In the genomic region with DNA sequence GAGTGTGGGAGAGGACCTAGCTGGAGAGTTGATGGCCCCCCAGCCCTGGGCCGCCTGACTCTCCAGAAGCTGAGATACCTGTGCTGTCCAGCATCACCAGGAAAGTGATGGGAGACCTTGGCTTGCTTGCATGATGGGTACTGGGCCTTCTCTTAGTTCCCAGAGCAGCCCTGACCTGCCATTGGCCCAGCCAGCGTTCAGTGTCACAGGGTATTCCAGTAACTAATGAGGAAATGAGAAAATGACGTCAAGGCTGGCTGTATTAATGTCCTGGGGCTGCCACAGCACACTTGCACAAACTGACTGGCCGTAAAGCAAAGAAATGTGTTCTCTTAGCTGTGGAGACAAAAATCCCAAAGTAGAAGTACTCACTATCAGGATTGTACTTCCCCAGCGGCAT, we compare ENCODE assay signal across 21 mouse cellular contexts.
DNase-seq lines count a peak whose midpoint lies in the region; ATAC-seq and TF ChIP-seq lines count a peak whose summit lies in the region.
"Had no signal": no experiment of that assay in that cellular context is flagged by ENCODE, and none has a peak within 500 bp of the region (broad histone marks: within the 10 kb centered on the region; RNA-seq: fewer than 3 reads in every experiment).

No protein-coding gene starts in this region.

- no peaks in the 10 kb centered on the region for H3K27me3 ChIP-seq in heart, embryonic 12.5 days (replicated peaks)
- no peaks in the 10 kb centered on the region for H3K27me3 ChIP-seq in CH12.LX (replicated peaks)
- H3K27me3 ChIP-seq: embryonic facial prominence, embryonic 12.5 days; forebrain, embryonic 13.5 days; forebrain, embryonic 15.5 days had no signal

- WGBS in heart, embryonic 12.5 days, result 71% methylated on average over 5 of the region's 5 CpGs

- no peaks in the 10 kb centered on the region for H3K79me2 ChIP-seq in CH12.LX (replicated peaks; ENCODE audit: control insufficient read depth, extremely low read depth, insufficient read depth, poor library complexity, severe bottlenecking)

- dilution Hi-C loops in CH12.LX (cut with MboI; ENCODE audit: extremely low pct_ligation_motif_present, extremely low pct_unique_long_range_greater_than_20kb, low sequenced_read_pairs), result no loop called here

- no peak for TF ChIP-seq EP300 in CH12.LX (IDR thresholded peaks at IDR 0.05; ENCODE audit: low read length)

- H3K9ac ChIP-seq in heart, embryonic 12.5 days, result no peak overlapping the region
- H3K9ac ChIP-seq in CH12.LX (ENCODE audit: insufficient read depth, low read depth), result no peak overlapping the region
- H3K9ac ChIP-seq: embryonic facial prominence, embryonic 12.5 days; forebrain, embryonic 13.5 days; forebrain, embryonic 15.5 days; forebrain, postnatal 0 days had no signal

- TF ChIP-seq POLR2A in CH12.LX (IDR thresholded peaks at IDR 0.05; ENCODE audit: low read depth, low read length), result no peak

- intact Hi-C loops in left cerebral cortex, adult 2 months (cut with DNase I), result no loop called here

- H3K4me3 ChIP-seq in heart, embryonic 12.5 days, result no peak overlapping the region
- no peak overlapping the region for H3K4me3 ChIP-seq in CH12.LX (replicated peaks in 1 of 3; ENCODE audit: low read depth in 2 of 3, low read length in 2 of 3, poor library complexity in 1 of 3)
- no peak overlapping the region for H3K4me3 ChIP-seq in left cerebral cortex, adult 2 months
- H3K4me3 ChIP-seq: embryonic facial prominence, embryonic 10.5 days; embryonic facial prominence, embryonic 12.5 days; forebrain, embryonic 13.5 days; forebrain, embryonic 15.5 days had no signal

- DNase-seq in heart, adult 11 months, result peak; percentile 91
- DNase-seq in CH12.LX (ENCODE audit: extremely low read depth), result peak; percentile 33
- DNase-seq in kidney, adult 9 months, result no peak
- DNase-seq in left cerebral cortex, adult 2 months (ENCODE audit: extremely low spot score in 1 of 2, low spot score in 2 of 2), result no peak
- DNase-seq: adrenal gland, adult 2 months; adrenal gland, postnatal 10 days; adrenal gland, postnatal 25 days; B cell, adult 2 months; cerebellum, adult 11 months; cerebellum, adult 18-20 months; cerebellum, adult 8-10 months; cerebellum, postnatal 10 days; cerebellum, postnatal 25 days; forebrain, postnatal 0 days had no signal

- no peaks in the 10 kb centered on the region for H3K36me3 ChIP-seq in heart, embryonic 12.5 days
- no peaks in the 10 kb centered on the region for H3K36me3 ChIP-seq in CH12.LX (replicated peaks in 1 of 2; ENCODE audit: control insufficient read depth in 1 of 2, insufficient read depth in 1 of 2, low read length in 1 of 2)
- H3K36me3 ChIP-seq: embryonic facial prominence, embryonic 10.5 days; embryonic facial prominence, embryonic 12.5 days; forebrain, embryonic 15.5 days had no signal

- TF ChIP-seq CTCF in CH12.LX (conservative IDR thresholded peaks at IDR 0.05 in 1 of 2, IDR thresholded peaks at IDR 0.05 in 1 of 2; ENCODE audit: low read depth in 2 of 2, low read length in 2 of 2), result no peak
- TF ChIP-seq CTCF in left cerebral cortex, adult 2 months (IDR thresholded peaks at IDR 0.05), result no peak

- in situ Hi-C loops in CH12.LX (cut with MboI; ENCODE audit: low pct_ligation_motif_present, low pct_unique_long_range_greater_than_20kb, low sequenced_read_pairs), result no loop called here

- H3K27ac ChIP-seq in heart, embryonic 12.5 days (ENCODE audit: poor library complexity, severe bottlenecking), result no peak overlapping the region
- no peak overlapping the region for H3K27ac ChIP-seq in CH12.LX (ENCODE audit: insufficient read depth, low read depth)
- H3K27ac ChIP-seq in left cerebral cortex, adult 2 months, result no peak overlapping the region
- H3K27ac ChIP-seq: embryonic facial prominence, embryonic 10.5 days; embryonic facial prominence, embryonic 12.5 days; forebrain, embryonic 13.5 days; forebrain, embryonic 15.5 days had no signal

- ATAC-seq in heart, embryonic 12.5 days (ENCODE audit: insufficient number of reproducible peaks, low FRiP score), result no peak
- peak; percentile 59 for ATAC-seq in monocyte, adult 5-6 weeks (replicated peaks; ENCODE audit: insufficient number of reproducible peaks, low FRiP score, low TSS enrichment, poor library complexity, severe bottlenecking)
- ATAC-seq: CD4-positive, CD25-positive, alpha-beta regulatory T cell, adult 4 months; forebrain, embryonic 13.5 days; forebrain, embryonic 15.5 days; forebrain, postnatal 0 days had no signal

- no peak overlapping the region for H3K4me2 ChIP-seq in heart, embryonic 12.5 days
- H3K4me2 ChIP-seq in CH12.LX (ENCODE audit: insufficient read depth, low read depth, poor library complexity, severe bottlenecking), result no peak overlapping the region
- H3K4me2 ChIP-seq: embryonic facial prominence, embryonic 12.5 days; forebrain, embryonic 13.5 days; forebrain, embryonic 15.5 days had no signal

- no peaks in the 10 kb centered on the region for H3K4me1 ChIP-seq in heart, embryonic 12.5 days (replicated peaks)
- H3K4me1 ChIP-seq in CH12.LX (ENCODE audit: control insufficient read depth in 1 of 2, insufficient read depth in 2 of 2), result peaks cover 6 to 12% of the 10 kb centered on the region in 2 experiments; a peak in 3 of 4 replicates
- H3K4me1 ChIP-seq: embryonic facial prominence, embryonic 12.5 days; forebrain, embryonic 13.5 days; forebrain, embryonic 15.5 days had no signal

- TF ChIP-seq RAD21 in CH12.LX (IDR thresholded peaks at IDR 0.05; ENCODE audit: low read depth, low read length), result no peak

- H3K9me3 ChIP-seq in heart, embryonic 12.5 days (replicated peaks), result no peaks in the 10 kb centered on the region
- no peaks in the 10 kb centered on the region for H3K9me3 ChIP-seq in CH12.LX (replicated peaks; ENCODE audit: low read length)
- H3K9me3 ChIP-seq: embryonic facial prominence, embryonic 10.5 days; embryonic facial prominence, embryonic 12.5 days; forebrain, embryonic 13.5 days; forebrain, embryonic 15.5 days had no signal

TF ChIP-seq in CH12.LX, 34 proteins besides CTCF, POLR2A, EP300 and RAD21:
- no peak for TF ChIP-seq UBTF (IDR thresholded peaks at IDR 0.05; ENCODE audit: low read depth, low read length)
- TF ChIP-seq MYC (IDR thresholded peaks at IDR 0.05; ENCODE audit: low read depth, low read length), result no peak

Comparison
In these comparisons a context has a peak if more than half of its experiments do, and no peak if none do; other contexts are left out.
1. DNase-seq: peak in heart, adult 11 months (single experiment) and CH12.LX (single experiment); none in kidney, adult 9 months (single experiment) and left cerebral cortex, adult 2 months (0 of 2).